Mouse (Mus musculus) forebrain, embryonic 11.5 days (tissue): ENCODE measurements around the gene Ggact. TPM values are rescaled to one million over a fixed set of nuclear protein-coding genes. Genes with fewer than 3 reads are reported as not detected.

Experiments used
- ATAC-seq: fragments of 200-750 bp; cut with Nextera tagmentation; replicated peaks from 2 replicates; pipeline ENCODE4 v1.8.0; 2017; ENCODE audit warnings: moderate TSS enrichment; ENCODE audit not compliant: low FRiP score
- DNase-seq: peaks from one replicate; pipeline ENCODE4 v3.0.0-alpha.2; 2017; ENCODE audit warnings: low spot score
- H3K27ac ChIP-seq: fragments of 300-500 bp; sonication (generic); 2 replicates; pipeline ENCODE4 v1.5.1; 2014; ENCODE audit warnings: low read depth, low read length
- H3K27me3 ChIP-seq: fragments of 300-500 bp; sonication (generic); 2 replicates; pipeline ENCODE4 v1.6.1; 2014; ENCODE audit warnings: mild to moderate bottlenecking, low read length, mixed read lengths; ENCODE audit not compliant: control insufficient read depth, insufficient read depth
- H3K36me3 ChIP-seq: fragments of 300-500 bp; sonication (generic); 2 replicates; pipeline ENCODE4 v1.6.1; 2014; ENCODE audit warnings: mild to moderate bottlenecking, low read length, moderate library complexity, mixed read lengths; ENCODE audit not compliant: control insufficient read depth, insufficient read depth
- H3K4me1 ChIP-seq: fragments of 300-500 bp; sonication (generic); replicated peaks from 2 replicates; pipeline ENCODE4 v1.6.1; 2014; ENCODE audit warnings: low read length, mixed read lengths; ENCODE audit not compliant: control insufficient read depth, insufficient read depth
- H3K4me2 ChIP-seq: fragments of 300-500 bp; sonication (generic); 2 replicates; pipeline ENCODE4 v1.6.1; 2014; ENCODE audit warnings: low read depth, mild to moderate bottlenecking, low read length, moderate library complexity, mixed read lengths; ENCODE audit not compliant: severe bottlenecking
- H3K4me3 ChIP-seq: fragments of 300-500 bp; sonication (generic); 2 replicates; pipeline ENCODE4 v1.5.1; 2014; ENCODE audit warnings: low read depth, low read length
- H3K9ac ChIP-seq: fragments of 300-500 bp; sonication (generic); 2 replicates; pipeline ENCODE4 v1.6.1; 2014; ENCODE audit warnings: low read length
- H3K9me3 ChIP-seq: fragments of 300-500 bp; sonication (generic); 2 replicates; pipeline ENCODE4 v1.6.1; 2016; ENCODE audit warnings: low read length, mixed read lengths; ENCODE audit not compliant: control insufficient read depth
- WGBS: fragments of 180-500 bp; shearing (Covaris S2); extraction: QIAGEN DNeasy Blood & Tissue Kit; methylation state at CpG from one replicate; pipeline ENCODE4 v1.1.7; 2014; 5-methylcytosine and 5-hydroxymethylcytosine counted together
- polyA plus RNA-seq: library from polyadenylated mRNA; unstranded; fragments of >200 nt; fragmentation: Nextera tagmentation; extraction: Ambion mirVana; gene quantifications from 2 replicates; pipeline ENCODE4 v1.2.1, GENCODE M21; 2014

Gene Ggact
- polyA plus RNA-seq, 1 experiment from 2014 or later = 5.9 TPM

DNA sequence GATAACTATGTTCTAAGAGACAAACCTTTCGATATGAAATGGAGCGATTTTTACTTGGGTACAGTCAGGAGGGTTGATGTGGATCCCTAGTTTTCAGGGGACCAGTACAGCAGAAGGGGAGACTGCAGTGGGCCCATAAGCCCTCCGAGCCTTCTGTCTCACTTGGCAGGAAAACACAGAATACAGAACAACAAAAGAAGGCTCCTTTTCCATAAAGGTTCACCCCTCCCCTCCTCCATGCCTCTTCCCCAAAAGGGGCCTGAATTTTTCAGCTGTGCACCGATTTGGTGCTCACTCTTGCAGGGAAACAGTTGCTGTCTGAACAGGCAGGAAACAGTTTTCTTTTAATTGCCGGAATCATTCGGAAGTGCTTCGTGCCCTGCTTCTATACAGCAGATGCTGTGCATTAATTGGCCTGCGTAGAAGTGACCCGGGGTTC, 31.3 kb downstream of the Ggact start:
- peak; percentile 51 for ATAC-seq
- Histone ChIP-seq H3K4me1 (peaks cover 22% of the 10 kb centered on the region; the same call in 1 of the 2 replicates), H3K9ac (no peak overlapping the region), H3K4me3 (no peak overlapping the region), H3K9me3 (no peaks in the 10 kb centered on the region), H3K27me3 (no peaks in the 10 kb centered on the region), H3K27ac (no peak overlapping the region), H3K4me2 (no peak overlapping the region), H3K36me3 (no peaks in the 10 kb centered on the region)
- no peak for DNase-seq
- WGBS = 42% methylated on average over 9 of the region's 9 CpGs

DNA sequence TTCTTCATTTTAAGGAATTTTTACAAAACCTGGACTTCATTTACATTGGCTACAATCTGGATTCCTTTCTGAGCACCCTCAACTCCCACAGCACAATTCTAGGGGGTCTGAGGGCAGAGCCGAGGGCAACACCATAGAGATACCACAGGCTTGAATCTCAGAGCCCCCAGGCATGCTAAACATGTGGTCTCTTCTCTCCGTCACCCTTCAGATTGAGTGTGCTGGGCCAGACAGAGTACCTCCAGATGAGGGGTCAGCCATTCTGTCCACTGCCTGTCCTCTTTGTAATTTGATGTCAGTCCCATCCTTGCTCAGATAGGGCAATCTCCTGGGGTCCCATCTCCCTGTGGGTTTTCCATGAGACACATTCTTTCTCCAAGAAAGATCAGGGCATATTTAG, 31.9 kb downstream of the Ggact start:
- H3K27ac ChIP-seq = no peak overlapping the region
- peak; percentile 18; the same call in 1 of the 2 replicates for ATAC-seq
- H3K4me2 ChIP-seq = no peak overlapping the region
- peaks cover 22% of the 10 kb centered on the region for H3K4me1 ChIP-seq
- no peaks in the 10 kb centered on the region for H3K27me3 ChIP-seq
- DNase-seq = no peak
- no peaks in the 10 kb centered on the region for H3K36me3 ChIP-seq
- WGBS = 38% methylated on average over 2 of the region's 2 CpGs
- no peaks in the 10 kb centered on the region for H3K9me3 ChIP-seq
- H3K4me3 ChIP-seq = no peak overlapping the region
- no peak overlapping the region for H3K9ac ChIP-seq

DNA sequence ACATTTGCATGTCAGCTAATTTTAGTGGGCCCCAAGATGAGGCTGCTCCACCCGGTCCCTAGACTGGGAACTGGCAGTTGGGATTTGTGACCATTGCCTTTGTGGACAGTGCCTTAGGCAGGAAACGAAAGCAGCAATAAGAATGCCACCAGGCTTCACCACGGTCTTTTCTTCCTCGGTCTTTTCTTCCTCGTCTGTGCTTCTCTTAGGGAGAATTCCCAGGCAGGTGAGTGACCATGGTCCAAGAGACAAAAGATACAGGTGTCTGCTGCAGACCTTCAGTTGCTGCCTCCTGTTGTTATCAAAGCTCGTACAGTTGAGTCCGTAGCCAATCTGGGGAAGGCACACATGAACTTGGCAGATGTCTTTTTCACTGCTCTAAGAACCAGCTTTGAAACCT, 33.3 kb downstream of the Ggact start:
- peaks cover 22% of the 10 kb centered on the region for H3K4me1 ChIP-seq
- no peak overlapping the region for H3K27ac ChIP-seq
- DNase-seq (no peak), ATAC-seq (no peak)
- no peaks in the 10 kb centered on the region for H3K36me3 ChIP-seq
- 84% methylated on average over 7 of the region's 7 CpGs for WGBS
- H3K4me3 ChIP-seq = no peak overlapping the region
- H3K4me2 ChIP-seq = no peak overlapping the region
- no peaks in the 10 kb centered on the region for H3K27me3 ChIP-seq
- H3K9ac ChIP-seq = no peak overlapping the region
- H3K9me3 ChIP-seq = no peaks in the 10 kb centered on the region

DNA sequence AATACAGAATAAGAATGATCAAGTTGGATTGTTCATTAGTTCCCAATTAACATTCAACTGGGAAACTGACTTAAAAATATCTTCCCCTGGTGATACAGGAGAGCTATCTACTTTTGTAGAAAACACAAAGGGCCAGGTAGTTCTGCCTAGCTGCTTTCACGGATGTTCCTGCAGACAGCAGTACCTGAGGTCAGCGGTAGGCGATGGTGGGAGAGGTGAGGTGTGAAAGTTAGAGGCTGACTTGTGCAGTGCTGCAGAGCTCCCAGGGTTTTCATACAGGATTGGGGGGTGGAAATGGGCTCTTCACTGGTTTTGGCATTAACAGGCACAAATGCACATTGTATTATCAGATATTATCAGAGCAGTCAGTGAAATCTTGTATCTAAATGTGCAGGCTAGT, 35.8 kb downstream of the Ggact start:
- Histone ChIP-seq H3K9me3 (no peaks in the 10 kb centered on the region), H3K27me3 (no peaks in the 10 kb centered on the region)

DNA sequence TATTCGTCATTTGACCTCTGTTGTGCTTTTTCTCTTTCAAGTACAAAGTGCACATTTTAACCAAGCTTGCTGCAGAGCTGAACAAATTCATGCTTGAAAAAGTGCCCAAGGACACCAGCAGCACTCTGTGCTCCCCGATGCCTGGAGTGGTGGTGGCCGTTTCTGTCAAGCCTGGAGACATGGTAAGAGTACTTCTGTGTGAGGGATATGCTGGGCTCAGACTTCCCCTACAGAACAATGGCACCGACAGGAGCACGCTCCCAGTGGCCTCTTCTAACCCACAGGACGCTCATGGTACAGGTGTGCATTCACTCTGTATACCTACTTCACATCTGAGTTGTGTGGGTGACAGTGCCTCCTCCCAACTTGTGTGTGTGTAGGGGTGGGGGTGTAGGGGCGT, 36.8 kb downstream of the Ggact start:
- DNase-seq = no peak
- H3K4me2 ChIP-seq = no peak overlapping the region
- no peaks in the 10 kb centered on the region for H3K9me3 ChIP-seq
- H3K27me3 ChIP-seq = no peaks in the 10 kb centered on the region
- WGBS = 70% methylated on average over 7 of the region's 7 CpGs
- H3K36me3 ChIP-seq = no peaks in the 10 kb centered on the region
- H3K27ac ChIP-seq = no peak overlapping the region
- H3K4me1 ChIP-seq = peaks cover 4% of the 10 kb centered on the region
- H3K4me3 ChIP-seq = no peak overlapping the region
- no peak for ATAC-seq
- H3K9ac ChIP-seq = no peak overlapping the region

More for the DNA sequence above, 35.8 kb downstream of the Ggact start:
- H3K4me2 ChIP-seq = no peak overlapping the region
- DNase-seq = no peak
- H3K9ac ChIP-seq = no peak overlapping the region
- H3K4me3 ChIP-seq = no peak overlapping the region
- H3K4me1 ChIP-seq = peaks cover 10% of the 10 kb centered on the region
- no peak overlapping the region for H3K27ac ChIP-seq
- H3K36me3 ChIP-seq = no peaks in the 10 kb centered on the region
- ATAC-seq = no peak
- 94% methylated on average over 3 of the region's 3 CpGs for WGBS

DNA sequence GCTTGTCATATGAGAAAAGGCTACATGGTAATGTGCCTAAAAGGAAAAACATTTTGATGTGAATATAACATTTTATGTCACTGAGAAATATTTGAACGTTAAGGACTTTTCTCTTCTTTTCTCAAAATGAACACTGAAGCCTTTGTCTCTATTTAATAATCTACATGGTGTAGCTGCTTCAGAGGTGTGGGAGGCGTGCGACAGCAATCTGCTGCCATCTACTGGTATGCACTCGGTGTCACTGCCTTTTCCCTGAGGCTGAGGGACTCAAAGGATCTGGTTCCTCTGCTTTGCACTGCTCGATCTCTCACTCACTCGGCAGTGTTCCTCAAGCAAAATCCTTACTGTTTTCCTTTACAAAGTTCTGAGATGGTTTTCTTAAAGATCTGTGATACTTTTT, 37.4 kb downstream of the Ggact start:
- peak; percentile 87 for DNase-seq
- no peak overlapping the region for H3K9ac ChIP-seq
- no peak overlapping the region for H3K27ac ChIP-seq
- H3K36me3 ChIP-seq = no peaks in the 10 kb centered on the region
- no peaks in the 10 kb centered on the region for H3K9me3 ChIP-seq
- no peak overlapping the region for H3K4me3 ChIP-seq
- no peaks in the 10 kb centered on the region for H3K27me3 ChIP-seq
- H3K4me2 ChIP-seq = no peak overlapping the region
- peak; percentile 81 for ATAC-seq
- H3K4me1 ChIP-seq = peaks cover 3% of the 10 kb centered on the region
- 1% methylated on average over 6 of the region's 6 CpGs for WGBS

DNA sequence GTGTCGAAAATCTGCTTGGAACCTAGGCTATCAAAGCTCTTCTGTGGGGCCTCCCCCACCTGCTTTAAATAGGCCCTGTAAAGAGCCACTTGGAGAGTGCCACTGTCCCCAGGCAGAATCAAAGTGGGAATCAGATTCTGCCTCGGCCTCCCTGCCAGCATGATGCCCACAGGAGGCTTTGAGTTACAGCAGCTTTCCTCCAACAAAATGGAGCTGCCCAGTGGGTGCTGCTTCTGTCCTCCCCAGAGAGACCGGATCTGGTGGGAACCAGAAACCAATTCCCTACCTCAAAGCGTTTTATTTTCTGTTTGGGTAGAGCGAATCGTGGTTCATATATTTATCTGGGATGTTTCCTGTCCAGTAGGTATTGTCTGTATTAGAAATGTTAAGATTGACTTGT, 37.9 kb downstream of the Ggact start:
- WGBS = 33% methylated on average over 6 of the region's 6 CpGs
- DNase-seq (no peak), ATAC-seq (no peak)
- H3K9me3 ChIP-seq = no peaks in the 10 kb centered on the region
- H3K4me2 ChIP-seq = no peak overlapping the region
- H3K4me1 ChIP-seq = peaks cover 3% of the 10 kb centered on the region
- no peak overlapping the region for H3K4me3 ChIP-seq
- no peaks in the 10 kb centered on the region for H3K27me3 ChIP-seq
- no peaks in the 10 kb centered on the region for H3K36me3 ChIP-seq
- no peak overlapping the region; the same call in 1 of the 2 replicates for H3K9ac ChIP-seq
- no peak overlapping the region for H3K27ac ChIP-seq

DNA sequence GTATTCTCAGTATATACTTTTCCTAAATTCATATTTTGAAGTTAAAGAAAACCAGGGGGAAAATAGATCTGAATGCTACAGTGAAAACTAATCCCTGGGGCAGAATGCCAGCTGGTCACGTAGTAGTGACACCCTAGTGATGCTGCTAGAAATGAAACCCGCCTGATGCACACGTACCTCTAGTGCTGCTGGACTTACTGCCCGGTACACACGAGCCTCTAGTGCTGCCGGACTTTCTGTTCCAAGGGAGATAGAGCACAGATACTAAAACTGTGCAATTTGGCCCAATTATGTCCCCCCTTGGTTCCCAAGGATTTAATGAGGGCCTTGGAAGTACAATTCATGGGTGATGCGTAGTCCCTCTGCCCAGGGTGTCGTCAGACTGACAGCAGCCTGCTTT, 38.5 kb downstream of the Ggact start:
- no peak overlapping the region for H3K4me3 ChIP-seq
- H3K36me3 ChIP-seq = no peaks in the 10 kb centered on the region
- DNase-seq (no peak), ATAC-seq (no peak)
- 58% methylated on average over 8 of the region's 8 CpGs for WGBS
- H3K9me3 ChIP-seq = no peaks in the 10 kb centered on the region
- H3K9ac ChIP-seq = no peak overlapping the region
- H3K4me2 ChIP-seq = no peak overlapping the region
- peaks cover 3% of the 10 kb centered on the region for H3K4me1 ChIP-seq
- H3K27ac ChIP-seq = no peak overlapping the region
- peaks cover 3% of the 10 kb centered on the region; the same call in 1 of the 2 replicates for H3K27me3 ChIP-seq

DNA sequence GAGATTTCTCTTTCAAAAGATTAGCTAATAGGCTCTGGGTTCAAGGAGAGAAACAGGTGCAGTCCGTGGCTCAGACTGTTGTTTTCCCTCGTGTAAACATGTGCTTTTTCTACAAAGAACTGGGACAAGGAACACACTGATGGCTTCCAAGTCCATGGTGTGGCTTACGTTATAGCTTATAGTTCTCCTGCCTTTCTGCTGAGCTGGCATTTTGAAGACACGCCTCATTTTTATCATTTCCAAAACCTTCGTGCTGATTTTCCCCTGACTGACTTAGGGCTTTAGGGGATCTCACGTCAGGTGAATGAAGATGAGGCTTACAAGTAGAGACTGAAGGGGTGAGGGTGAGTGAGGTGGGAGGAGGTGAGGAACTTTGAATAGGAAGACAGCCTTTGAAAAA, 40.9 kb downstream of the Ggact start:
- 0 out of 2 replicates have a peak, but pooled peaks have one; percentile 6 for ATAC-seq
- H3K4me1 ChIP-seq = peaks cover 3% of the 10 kb centered on the region
- H3K9ac ChIP-seq = no peak overlapping the region
- no peaks in the 10 kb centered on the region for H3K9me3 ChIP-seq
- WGBS = 79% methylated on average over 6 of the region's 6 CpGs
- H3K27me3 ChIP-seq = peaks cover 4% of the 10 kb centered on the region; the same call in 1 of the 2 replicates
- no peak for DNase-seq
- H3K4me2 ChIP-seq = no peak overlapping the region
- H3K4me3 ChIP-seq = no peak overlapping the region
- no peaks in the 10 kb centered on the region for H3K36me3 ChIP-seq
- H3K27ac ChIP-seq = no peak overlapping the region
